In the genomic region with DNA sequence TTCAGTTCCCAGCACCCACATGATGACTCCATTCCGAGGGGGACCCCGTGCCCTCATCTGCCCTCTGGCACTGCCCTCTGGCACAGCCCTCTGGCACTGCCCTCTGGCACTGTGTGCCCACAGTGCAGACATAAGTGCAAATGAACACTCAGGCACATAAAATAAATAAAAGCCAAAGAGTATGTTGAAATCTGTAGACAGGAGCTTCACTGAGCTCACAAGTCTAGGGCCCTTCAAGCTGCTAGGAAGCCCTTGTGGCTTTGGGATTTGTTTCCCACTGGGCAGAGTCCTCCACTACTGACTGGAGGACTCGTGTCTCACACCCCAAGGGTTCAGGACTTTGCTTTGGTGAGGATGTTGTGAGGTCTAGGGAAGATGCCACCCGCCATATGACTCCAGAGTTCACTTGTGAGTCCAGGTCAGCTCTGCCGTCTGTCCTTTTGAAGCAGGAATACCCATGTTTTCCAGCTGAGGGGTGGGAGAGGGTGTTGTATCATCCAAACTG, we compare ENCODE assay signal across 17 mouse cellular contexts. TPM values are rescaled to one million over a fixed set of nuclear protein-coding genes. Genes with fewer than 3 reads are reported as not detected.
DNase-seq lines count a peak whose midpoint lies in the region; ATAC-seq and TF ChIP-seq lines count a peak whose summit lies in the region.
"Had no signal": no experiment of that assay in that cellular context is flagged by ENCODE, and none has a peak within 500 bp of the region (broad histone marks: within the 10 kb centered on the region; RNA-seq: fewer than 3 reads in every experiment).

No protein-coding gene starts in this region.

- no peak for TF ChIP-seq POLR2A in small intestine, adult 2 months (IDR thresholded peaks at IDR 0.05; ENCODE audit: low read depth, low read length)

- H3K4me1 ChIP-seq in forebrain, embryonic 10.5 days, result peaks cover 41% of the 10 kb centered on the region
- H3K4me1 ChIP-seq in forebrain, embryonic 13.5 days, result peaks cover 25% of the 10 kb centered on the region
- H3K4me1 ChIP-seq in megakaryocyte, embryonic 14.5 days, result peaks cover 73% of the 10 kb centered on the region
- peaks cover 68% of the 10 kb centered on the region for H3K4me1 ChIP-seq in liver, embryonic 15.5 days (replicated peaks)
- peaks cover 29% of the 10 kb centered on the region for H3K4me1 ChIP-seq in small intestine, adult 2 months (ENCODE audit: control insufficient read depth, insufficient read depth, insufficient read length, low read length)

- no peak overlapping the region for H3K9ac ChIP-seq in forebrain, embryonic 13.5 days
- peak overlapping the region; percentile 59 for H3K9ac ChIP-seq in liver, embryonic 15.5 days
- H3K9ac ChIP-seq: embryonic facial prominence, embryonic 12.5 days; forebrain, postnatal 0 days; limb, embryonic 15.5 days; stomach, embryonic 15.5 days had no signal

- ATAC-seq in forebrain, embryonic 13.5 days, result no peak
- no peak for ATAC-seq in megakaryocyte, adult 5-6 weeks (ENCODE audit: poor library complexity, severe bottlenecking)
- no peak for ATAC-seq in liver, embryonic 15.5 days (ENCODE audit: insufficient read depth)
- ATAC-seq: forebrain, postnatal 0 days had no signal

- WGBS in forebrain, embryonic 10.5 days, result 81% methylated on average over 5 of the region's 5 CpGs
- 85% methylated on average over 5 of the region's 5 CpGs for WGBS in forebrain, embryonic 13.5 days
- 42% methylated on average over 5 of the region's 5 CpGs for WGBS in liver, embryonic 15.5 days (ENCODE audit: insufficient replicate concordance)
- 55% methylated on average over 5 of the region's 5 CpGs for WGBS in small intestine, adult 2 months

- H3K27ac ChIP-seq in forebrain, embryonic 10.5 days, result 0 out of 2 replicates have a peak overlapping the region, but pooled peaks have one; percentile 31
- no peak overlapping the region for H3K27ac ChIP-seq in forebrain, embryonic 13.5 days
- peak overlapping the region; percentile 95 for H3K27ac ChIP-seq in liver, embryonic 15.5 days (replicated peaks)
- peak overlapping the region; percentile 69 for H3K27ac ChIP-seq in small intestine, adult 2 months (ENCODE audit: insufficient read depth, low read depth, low read length)
- H3K27ac ChIP-seq: embryonic facial prominence, embryonic 12.5 days; left cerebral cortex, adult 2 months; limb, embryonic 15.5 days had no signal

- no peaks in the 10 kb centered on the region for H3K27me3 ChIP-seq in forebrain, embryonic 10.5 days (ENCODE audit: poor library complexity, severe bottlenecking)
- H3K27me3 ChIP-seq in forebrain, embryonic 13.5 days, result no peaks in the 10 kb centered on the region
- H3K27me3 ChIP-seq in megakaryocyte, embryonic 14.5 days (replicated peaks), result no peaks in the 10 kb centered on the region
- no peaks in the 10 kb centered on the region for H3K27me3 ChIP-seq in liver, embryonic 15.5 days
- H3K27me3 ChIP-seq in small intestine, adult 2 months (ENCODE audit: control insufficient read depth, insufficient read depth, low read length), result no peaks in the 10 kb centered on the region
- H3K27me3 ChIP-seq: embryonic facial prominence, embryonic 12.5 days; limb, embryonic 15.5 days; stomach, embryonic 15.5 days had no signal

- peaks cover 15% of the 10 kb centered on the region for H3K36me3 ChIP-seq in forebrain, embryonic 10.5 days (replicated peaks)
- H3K36me3 ChIP-seq in forebrain, embryonic 13.5 days (ENCODE audit: poor library complexity, severe bottlenecking), result peaks cover 6% of the 10 kb centered on the region; the same call in 1 of the 2 replicates
- H3K36me3 ChIP-seq in megakaryocyte, embryonic 14.5 days (replicated peaks; ENCODE audit: low read length), result peaks cover 30% of the 10 kb centered on the region
- H3K36me3 ChIP-seq in liver, embryonic 15.5 days (replicated peaks), result peaks cover 34% of the 10 kb centered on the region
- 0 out of 2 replicates have a peak, but pooled peaks cover 3% of the 10 kb centered on the region for H3K36me3 ChIP-seq in small intestine, adult 2 months (ENCODE audit: control insufficient read depth, insufficient read depth, low read length)
- H3K36me3 ChIP-seq: embryonic facial prominence, embryonic 12.5 days; stomach, embryonic 15.5 days had no signal

- no peaks in the 10 kb centered on the region for H3K9me3 ChIP-seq in forebrain, embryonic 10.5 days
- no peaks in the 10 kb centered on the region for H3K9me3 ChIP-seq in forebrain, embryonic 13.5 days (replicated peaks)
- no peaks in the 10 kb centered on the region for H3K9me3 ChIP-seq in megakaryocyte, embryonic 14.5 days
- H3K9me3 ChIP-seq in liver, embryonic 15.5 days (replicated peaks), result no peaks in the 10 kb centered on the region
- H3K9me3 ChIP-seq: embryonic facial prominence, embryonic 12.5 days; limb, embryonic 15.5 days; stomach, embryonic 15.5 days had no signal

- no peak overlapping the region for H3K4me3 ChIP-seq in forebrain, embryonic 10.5 days
- no peak overlapping the region for H3K4me3 ChIP-seq in forebrain, embryonic 13.5 days
- H3K4me3 ChIP-seq in megakaryocyte, embryonic 14.5 days (replicated peaks), result peak overlapping the region; percentile 75
- peak overlapping the region; percentile 89 for H3K4me3 ChIP-seq in liver, embryonic 15.5 days (replicated peaks)
- no peak overlapping the region for H3K4me3 ChIP-seq in small intestine, adult 2 months (ENCODE audit: low read depth, low read length)
- H3K4me3 ChIP-seq: embryonic facial prominence, embryonic 12.5 days; left cerebral cortex, adult 2 months; limb, embryonic 15.5 days; stomach, embryonic 15.5 days had no signal

- TF ChIP-seq CTCF in small intestine, adult 2 months (IDR thresholded peaks at IDR 0.05; ENCODE audit: extremely low read depth, insufficient read length, insufficient replicate concordance, low read depth, low read length), result no peak

- DNase-seq in forebrain, embryonic 10.5 days (ENCODE audit: extremely low spot score, low spot score), result no peak
- DNase-seq in gastrocnemius, postnatal 25 days, result no peak
- DNase-seq in layer of hippocampus, adult 18-20 months (ENCODE audit: low spot score in 2 of 2), result no peak
- DNase-seq: adrenal gland, adult 8-10 months; cerebellum, postnatal 25 days; forebrain, postnatal 0 days; heart, postnatal 14 days; kidney, postnatal 36 days had no signal

- no peak overlapping the region for H3K4me2 ChIP-seq in forebrain, embryonic 13.5 days
- peak overlapping the region; percentile 84 for H3K4me2 ChIP-seq in liver, embryonic 15.5 days
- H3K4me2 ChIP-seq: limb, embryonic 15.5 days; stomach, embryonic 15.5 days had no signal

RNA-seq across cellular contexts. Expression of gene Comt, which starts 1.4 kb away (rescaled TPM):
- polyA plus RNA-seq in forebrain, embryonic 10.5 days (2016; fragmentation: Nextera tagmentation; extraction: Ambion mirVana), result 58.1 and 60.1 TPM in 2 replicates
- 64.0 and 70.1 TPM in 2 replicates for polyA plus RNA-seq in forebrain, embryonic 13.5 days (2015; fragmentation: Nextera tagmentation; extraction: Ambion mirVana)
- 52.8 and 53.5 TPM in 2 replicates for polyA plus RNA-seq in megakaryocyte, embryonic 14.5 days (2012; ENCODE audit: insufficient read depth, low replicate concordance)
- 37.8 and 40.8 TPM in 2 replicates for total RNA-seq in megakaryocyte, adult 5-6 weeks (2015)
- 40.1 and 43.8 TPM in 2 replicates for total RNA-seq in megakaryocyte, adult 5-6 weeks (2017)
- 87.6 and 94.1 TPM in 2 replicates for polyA plus RNA-seq in liver, embryonic 15.5 days (2015; fragmentation: Nextera tagmentation; extraction: Ambion mirVana)
- polyA plus RNA-seq in small intestine, adult 2 months (2012; rRNA removed), result 127 and 214 TPM in 2 replicates
- 10 to 100 TPM; 33.3 to 44.8 TPM for total RNA-seq in gastrocnemius, postnatal 25 days (2021)
- total RNA-seq in layer of hippocampus, adult 18-20 months (2021), result 10 to 100 TPM; 78.2 to 82.4 TPM

RNA-seq across cellular contexts. Expression of gene Txnrd2, which starts 1.9 kb away (rescaled TPM):
- 31.6 and 35.1 TPM in 2 replicates for polyA plus RNA-seq in forebrain, embryonic 10.5 days (2016; fragmentation: Nextera tagmentation; extraction: Ambion mirVana)
- polyA plus RNA-seq in forebrain, embryonic 13.5 days (2015; fragmentation: Nextera tagmentation; extraction: Ambion mirVana), result 23.4 and 25.1 TPM in 2 replicates
- polyA plus RNA-seq in megakaryocyte, embryonic 14.5 days (2012; ENCODE audit: insufficient read depth, low replicate concordance), result 6.9 TPM in 1 of 2 replicates, not detected in the other
- 10.3 and 11.8 TPM in 2 replicates for total RNA-seq in megakaryocyte, adult 5-6 weeks (2015)
- 7.0 and 9.3 TPM in 2 replicates for total RNA-seq in megakaryocyte, adult 5-6 weeks (2017)
- 101 and 114 TPM in 2 replicates for polyA plus RNA-seq in liver, embryonic 15.5 days (2015; fragmentation: Nextera tagmentation; extraction: Ambion mirVana)
- polyA plus RNA-seq in small intestine, adult 2 months (2012; rRNA removed), result 12.5 and 19.5 TPM in 2 replicates
- total RNA-seq in gastrocnemius, postnatal 25 days (2021), result 10 to 100 TPM; 16.0 to 16.9 TPM
- 10 to 100 TPM; 15.3 to 22.4 TPM for total RNA-seq in layer of hippocampus, adult 18-20 months (2021)

Comparison
In these comparisons a context has a peak if more than half of its experiments do, and no peak if none do; other contexts are left out.
1. H3K4me3 ChIP-seq: peak in megakaryocyte, embryonic 14.5 days (single experiment) and liver, embryonic 15.5 days (single experiment); none in forebrain, embryonic 10.5 days (single experiment), forebrain, embryonic 13.5 days (single experiment) and small intestine, adult 2 months (single experiment).